Comparison of ENCODE assay signal across 9 mouse cellular contexts in the genomic region with DNA sequence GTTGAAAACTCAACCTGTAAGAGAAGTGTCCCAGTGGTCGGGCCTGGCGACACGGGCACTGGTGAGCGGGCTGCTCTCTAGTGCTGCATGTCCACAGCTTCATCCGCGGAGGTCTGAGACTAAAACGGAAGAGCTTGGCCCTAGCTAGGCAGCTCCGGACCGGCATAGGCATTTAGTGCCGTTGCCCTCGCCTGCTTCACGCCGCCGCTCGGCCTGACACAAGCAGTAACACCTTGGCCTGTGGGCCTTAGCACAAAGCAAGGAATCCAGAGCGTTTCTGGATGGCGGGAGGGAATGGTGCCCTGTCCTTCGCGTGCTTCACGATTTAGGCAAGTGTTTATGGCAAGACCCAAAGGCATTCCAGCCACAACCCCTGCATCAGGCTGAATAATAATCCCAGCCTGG. TPM values are rescaled to one million over a fixed set of nuclear protein-coding genes. Genes with fewer than 3 reads are reported as not detected.
DNase-seq lines count a peak whose midpoint lies in the region; ATAC-seq lines count a peak whose summit lies in the region.
"Had no signal": no experiment of that assay in that cellular context is flagged by ENCODE, and none has a peak within 500 bp of the region (broad histone marks: within the 10 kb centered on the region; RNA-seq: fewer than 3 reads in every experiment).

No protein-coding gene starts in this region.

- H3K27ac ChIP-seq in heart, embryonic 10.5 days = peak overlapping the region; percentile 47; the same call in 1 of the 2 replicates
- H3K27ac ChIP-seq in midbrain, embryonic 13.5 days = no peak overlapping the region

- intact Hi-C loops in left cerebral cortex, postnatal 25 days (cut with DNase I) = loop anchor here (2.0 kb wide), 1 partner anchor 321 kb away; no protein-coding TSS in a partner anchor

- H3K9ac ChIP-seq in midbrain, embryonic 13.5 days (replicated peaks) = no peak overlapping the region

- peaks cover 20% of the 10 kb centered on the region for H3K4me1 ChIP-seq in heart, embryonic 10.5 days
- peaks cover 18% of the 10 kb centered on the region for H3K4me1 ChIP-seq in midbrain, embryonic 13.5 days (replicated peaks)

- H3K4me2 ChIP-seq in midbrain, embryonic 13.5 days (replicated peaks) = peak overlapping the region; percentile 41

- peak; percentile 20 to 31; a peak in 2 of 4 replicates for ATAC-seq in hematopoietic stem cell, adult 5-6 weeks (replicated peaks in 1 of 2; ENCODE audit: insufficient read depth in 1 of 2, low FRiP score in 2 of 2, low TSS enrichment in 1 of 2, low read depth in 1 of 2, poor library complexity in 2 of 2, severe bottlenecking in 2 of 2)
- ATAC-seq in midbrain, embryonic 13.5 days = peak; percentile 72

- no peaks in the 10 kb centered on the region for H3K9me3 ChIP-seq in heart, embryonic 10.5 days
- H3K9me3 ChIP-seq in midbrain, embryonic 13.5 days = no peaks in the 10 kb centered on the region

- H3K36me3 ChIP-seq in heart, embryonic 10.5 days = no peaks in the 10 kb centered on the region
- no peaks in the 10 kb centered on the region for H3K36me3 ChIP-seq in midbrain, embryonic 13.5 days

- no peak for DNase-seq in heart, embryonic 10.5 days (ENCODE audit: low spot score)
- DNase-seq in heart, adult 9 months (ENCODE audit: low spot score in 2 of 2) = no peak
- peak; percentile 63 for DNase-seq in embryo, embryonic 11 days
- no peak for DNase-seq in spleen, postnatal 36 days (ENCODE audit: low spot score in 2 of 2)
- no peak for DNase-seq in right cerebral cortex, postnatal 10 days (ENCODE audit: low spot score in 2 of 2)
- DNase-seq in left cerebral cortex, postnatal 25 days (ENCODE audit: low spot score in 2 of 2) = no peak

- peak overlapping the region; percentile 59 for H3K4me3 ChIP-seq in heart, embryonic 10.5 days
- peak overlapping the region; percentile 18; the same call in 1 of the 2 replicates for H3K4me3 ChIP-seq in midbrain, embryonic 13.5 days (replicated peaks)

- H3K27me3 ChIP-seq in heart, embryonic 10.5 days (ENCODE audit: insufficient read depth, poor library complexity, severe bottlenecking) = peaks cover 88% of the 10 kb centered on the region
- peaks cover 82% of the 10 kb centered on the region for H3K27me3 ChIP-seq in midbrain, embryonic 13.5 days

- 2% methylated on average over 20 of the region's 20 CpGs for WGBS in heart, embryonic 10.5 days
- WGBS in midbrain, embryonic 13.5 days = 1% methylated on average over 20 of the region's 20 CpGs

RNA-seq across cellular contexts. Expression of gene Tbx18, which starts 9.2 kb away (rescaled TPM):
- 12.2 and 13.5 TPM in 2 replicates for polyA plus RNA-seq in heart, embryonic 10.5 days (2016; fragmentation: Nextera tagmentation; extraction: Ambion mirVana)
- not detected in 2 replicates for total RNA-seq in hematopoietic stem cell, adult 5-6 weeks (2017)
- 1.9 and 2.9 TPM in 2 replicates for polyA plus RNA-seq in midbrain, embryonic 13.5 days (2015; fragmentation: Nextera tagmentation; extraction: Ambion mirVana)
- 1 to 10 TPM; 2.1 to 2.2 TPM for total RNA-seq in left cerebral cortex, postnatal 25 days (2021)
- polyA plus RNA-seq: spleen, adult 2 months had no signal
